Comparison of ENCODE assay signal across 8 mouse cellular contexts in genomic region chr10:9900315-9901070, GRCm38 (mm10). TPM values are rescaled to one million over a fixed set of nuclear protein-coding genes. Genes with fewer than 3 reads are reported as not detected.
DNase-seq lines count a peak whose midpoint lies in the region; ATAC-seq and TF ChIP-seq lines count a peak whose summit lies in the region.

No protein-coding gene starts in this region.

- WGBS in heart, postnatal 0 days = under 1% methylated on average over 60 of the region's 81 CpGs
- WGBS in lung, postnatal 0 days = 1% methylated on average over 63 of the region's 81 CpGs

- no peaks in the 10 kb centered on the region for H3K9me3 ChIP-seq in G1E (replicated peaks)
- H3K9me3 ChIP-seq in heart, postnatal 0 days (replicated peaks; ENCODE audit: control insufficient read depth, low read length) = no peaks in the 10 kb centered on the region
- H3K9me3 ChIP-seq in lung, postnatal 0 days (ENCODE audit: low read length) = no peaks in the 10 kb centered on the region

- no peak for ATAC-seq in G1E (ENCODE audit: extremely low read depth, insufficient number of reproducible peaks, low FRiP score, poor library complexity, severe bottlenecking)
- peak; percentile 32; the same call in 1 of the 2 replicates for ATAC-seq in heart, postnatal 0 days (ENCODE audit: insufficient read depth, low read depth)
- peak; percentile 63 for ATAC-seq in lung, postnatal 0 days

- peak overlapping the region; percentile 99 for H3K4me2 ChIP-seq in heart, postnatal 0 days (ENCODE audit: low read depth, low read length)
- peak overlapping the region; percentile 98 for H3K4me2 ChIP-seq in lung, postnatal 0 days (replicated peaks; ENCODE audit: low read depth, low read length)

- peaks cover 11% of the 10 kb centered on the region for H3K36me3 ChIP-seq in G1E (replicated peaks)
- H3K36me3 ChIP-seq in heart, postnatal 0 days (replicated peaks; ENCODE audit: control insufficient read depth, insufficient read depth, low read length) = no peaks in the 10 kb centered on the region
- H3K36me3 ChIP-seq in lung, postnatal 0 days (ENCODE audit: insufficient read depth, low read length) = no peaks in the 10 kb centered on the region

- no peak for TF ChIP-seq EP300 in heart, postnatal 0 days (IDR thresholded peaks at IDR 0.05; ENCODE audit: low read depth)
- TF ChIP-seq EP300 in lung, postnatal 0 days (IDR thresholded peaks at IDR 0.05) = no peak

- peak overlapping the region; percentile 85 for H3K27ac ChIP-seq in embryonic fibroblast, embryonic 13.5 days (ENCODE audit: insufficient read depth, low read length)
- H3K27ac ChIP-seq in heart, postnatal 0 days (ENCODE audit: low read depth) = peak overlapping the region; percentile 93
- peak overlapping the region; percentile 91 for H3K27ac ChIP-seq in lung, postnatal 0 days (ENCODE audit: low read length)

- peak overlapping the region; percentile 90 for H3K4me3 ChIP-seq in G1E (ENCODE audit: low read depth, low read length)
- peak overlapping the region; percentile 67 for H3K4me3 ChIP-seq in embryonic fibroblast, embryonic 13.5 days (ENCODE audit: insufficient read depth, low read length)
- peak overlapping the region; percentile 93 for H3K4me3 ChIP-seq in heart, postnatal 0 days (ENCODE audit: low read depth, low read length)
- peak overlapping the region; percentile 87 for H3K4me3 ChIP-seq in lung, postnatal 0 days (ENCODE audit: low read depth, low read length)

- no peak for TF ChIP-seq POLR2A in embryonic fibroblast, embryonic 13.5 days (IDR thresholded peaks at IDR 0.05; ENCODE audit: low read depth, low read length)

- TF ChIP-seq CTCF in G1E (IDR thresholded peaks at IDR 0.05; ENCODE audit: low read depth, low read length) = no peak
- no peak for TF ChIP-seq CTCF in embryonic fibroblast, embryonic 13.5 days (IDR thresholded peaks at IDR 0.05; ENCODE audit: borderline replicate concordance, insufficient read depth, low read length)
- TF ChIP-seq CTCF in heart, postnatal 0 days (IDR thresholded peaks at IDR 0.05; ENCODE audit: low read depth) = no peak
- TF ChIP-seq CTCF in lung, postnatal 0 days (IDR thresholded peaks at IDR 0.05) = no peak

- H3K27me3 ChIP-seq in G1E (ENCODE audit: insufficient read depth, low read length) = peaks cover 4% of the 10 kb centered on the region; the same call in 1 of the 2 replicates
- H3K27me3 ChIP-seq in heart, postnatal 0 days (ENCODE audit: control insufficient read depth, insufficient read depth, low read length) = no peaks in the 10 kb centered on the region
- no peaks in the 10 kb centered on the region for H3K27me3 ChIP-seq in lung, postnatal 0 days (replicated peaks; ENCODE audit: insufficient read depth, low read length)

- peaks cover 29% of the 10 kb centered on the region for H3K4me1 ChIP-seq in G1E (ENCODE audit: insufficient read depth, low read depth, low read length)
- no peaks in the 10 kb centered on the region for H3K4me1 ChIP-seq in embryonic fibroblast, embryonic 13.5 days (ENCODE audit: control insufficient read depth, insufficient read depth, low read length)
- peaks cover 13% of the 10 kb centered on the region for H3K4me1 ChIP-seq in heart, postnatal 0 days (ENCODE audit: control insufficient read depth, insufficient read depth)
- peaks cover 5% of the 10 kb centered on the region; the same call in 1 of the 2 replicates for H3K4me1 ChIP-seq in lung, postnatal 0 days (ENCODE audit: insufficient read depth, low read depth, low read length)

- peak overlapping the region; percentile 94 for H3K9ac ChIP-seq in heart, postnatal 0 days (replicated peaks; ENCODE audit: low read depth, low read length)
- H3K9ac ChIP-seq in lung, postnatal 0 days (replicated peaks; ENCODE audit: low read depth) = peak overlapping the region; percentile 83

- peak; percentile 20 for DNase-seq in G1E (ENCODE audit: low spot score)
- DNase-seq in adrenal gland, postnatal 14 days = peak; percentile 62
- peak; percentile 16 for DNase-seq in heart, postnatal 0 days (ENCODE audit: low spot score)
- peak; percentile 34 for DNase-seq in layer of hippocampus, adult 9-11 months
- DNase-seq in lung, postnatal 0 days (ENCODE audit: low spot score) = peak; percentile 46
- peak; percentile 57 for DNase-seq in retina, embryonic 14.5 days (ENCODE audit: low spot score)
- DNase-seq in T-cell, adult 2 months (ENCODE audit: low spot score) = no peak

RNA-seq across cellular contexts. Expression of gene Stxbp5, which starts 0.4 kb away (rescaled TPM):
- total RNA-seq in G1E (2014; fragmentation: Nextera tagmentation) (50.1 and 77.9 TPM in 2 replicates), G1E (2017) (30.6 and 32.2 TPM in 2 replicates)
- polyA plus RNA-seq in G1E (2012) = 11.5 and 12.6 TPM in 2 replicates
- 22.9 and 27.6 TPM in 2 replicates for total RNA-seq in adrenal gland, postnatal 14 days (2021)
- 22.9 and 24.6 TPM in 2 replicates for polyA plus RNA-seq in embryonic fibroblast, embryonic 13.5 days (2011; ENCODE audit: insufficient read length, low read depth, missing spikeins)
- 10.6 and 16.4 TPM in 2 replicates for total RNA-seq in heart, postnatal 0 days (2014; rRNA removed; ENCODE audit: low replicate concordance)
- 1.5 and 1.8 TPM in 2 replicates for polyA plus RNA-seq in heart, postnatal 0 days (2015; fragmentation: Nextera tagmentation; extraction: Ambion mirVana)
- polyA plus RNA-seq in lung, postnatal 0 days (2015; fragmentation: Nextera tagmentation; extraction: Ambion mirVana) = 3.0 and 3.1 TPM in 2 replicates
